Mouse (Mus musculus): ENCODE results near the gene Gm20388. TPM values are rescaled to one million over a fixed set of nuclear protein-coding genes. Genes with fewer than 3 reads are reported as not detected.

Gene Gm20388
- polyA plus RNA-seq, 1 experiment from 2014 or later = not detected

DNA sequence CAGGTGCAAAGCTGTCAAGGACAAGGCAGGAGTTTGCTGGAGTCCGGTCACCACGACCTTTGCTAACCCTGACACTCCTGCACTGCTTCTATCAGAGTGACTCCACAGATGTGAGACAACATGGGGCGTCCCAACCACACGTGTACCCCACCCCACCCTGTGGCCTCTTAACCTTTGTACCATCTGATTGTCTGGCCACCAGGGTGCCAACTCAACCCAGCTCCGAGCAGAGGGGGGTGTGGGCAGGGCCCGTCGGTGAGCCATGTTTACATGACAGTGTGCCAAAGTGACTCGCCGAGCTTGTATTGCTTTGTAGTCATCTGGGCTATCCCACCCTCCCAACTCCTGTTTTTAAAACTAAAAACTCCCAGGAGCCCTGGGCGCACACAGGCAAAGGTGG lies 4434.5 kb downstream of the Gm20388 start:
- Histone ChIP-seq H3K27ac (replicated peaks in 1 of 2; ENCODE audit: control insufficient read depth in 1 of 2, insufficient read depth in 1 of 2, low read depth in 2 of 2, low read length in 2 of 2) (no peak overlapping the region), H3K9me3 (ENCODE audit: control insufficient read depth, low read length) (no peaks in the 10 kb centered on the region), H3K36me3 (ENCODE audit: control insufficient read depth, insufficient read depth, low read length) (peaks cover 58% of the 10 kb centered on the region), H3K4me1 (ENCODE audit: control insufficient read depth in 2 of 2, insufficient read depth in 2 of 2, low read length in 2 of 2) (peaks cover 5 to 7% of the 10 kb centered on the region in 2 experiments), H3K4me2 (ENCODE audit: low read length) (no peak overlapping the region), H3K4me3 (ENCODE audit: control insufficient read depth in 1 of 2, insufficient read depth in 1 of 2, low read depth in 1 of 2, low read length in 2 of 2) (no peak overlapping the region), H3K27me3 (ENCODE audit: control insufficient read depth, insufficient read depth, low read length) (no peaks in the 10 kb centered on the region), H3K9ac (ENCODE audit: low read length) (no peak overlapping the region)
- ATAC-seq (ENCODE audit: insufficient number of reproducible peaks, insufficient read depth, low FRiP score, low read depth) = no peak
- WGBS = 79% methylated on average over 10 of the region's 10 CpGs

DNA sequence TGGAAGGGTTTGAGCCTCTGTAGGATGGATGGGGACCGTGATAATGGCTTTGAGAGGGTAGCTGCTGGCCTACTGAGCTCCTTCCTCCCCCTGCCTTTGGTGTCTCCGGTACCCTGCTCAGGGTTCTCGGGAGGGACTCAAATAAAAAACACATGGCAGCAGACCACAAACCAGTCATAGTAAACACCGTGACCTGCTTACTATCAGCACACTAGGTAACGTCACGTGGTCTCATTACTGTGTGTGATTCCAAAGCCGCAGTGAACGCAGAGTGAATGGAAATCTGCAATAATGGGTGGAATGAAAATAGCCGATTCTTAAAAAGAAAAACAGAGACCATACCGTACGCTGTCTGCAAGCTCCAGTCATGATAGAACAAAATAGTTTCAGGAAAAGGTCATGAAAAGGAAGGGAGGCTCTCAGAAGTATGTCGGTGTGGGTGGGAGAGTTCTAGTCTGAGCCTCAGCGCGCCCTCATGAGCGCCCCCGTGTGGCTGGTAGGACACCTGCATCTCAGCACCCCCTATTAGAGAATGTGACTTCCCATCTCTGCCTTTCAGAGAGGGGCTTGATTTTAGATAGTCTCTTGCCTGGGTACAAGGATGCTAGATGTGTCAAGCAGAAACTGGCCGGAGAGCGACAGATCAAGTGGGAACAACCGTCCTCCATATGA lies 4436.3 kb downstream of the Gm20388 start:
- 34% methylated on average over 19 of the region's 19 CpGs for WGBS
- 0 out of 4 replicates have a peak overlapping the region, but pooled peaks of 1 of the 2 experiments have one; percentile 0 for H3K27ac ChIP-seq (replicated peaks in 1 of 2; ENCODE audit: control insufficient read depth in 1 of 2, insufficient read depth in 1 of 2, low read depth in 2 of 2, low read length in 2 of 2)
- no peak for ATAC-seq (ENCODE audit: insufficient number of reproducible peaks, insufficient read depth, low FRiP score, low read depth)
- 0 out of 2 replicates have a peak overlapping the region, but pooled peaks have one; percentile 9 for H3K4me2 ChIP-seq (ENCODE audit: low read length)
- peaks cover 5 to 7% of the 10 kb centered on the region in 2 experiments for H3K4me1 ChIP-seq (ENCODE audit: control insufficient read depth in 2 of 2, insufficient read depth in 2 of 2, low read length in 2 of 2)
- no peak overlapping the region for H3K9ac ChIP-seq (ENCODE audit: low read length)
- H3K36me3 ChIP-seq (ENCODE audit: control insufficient read depth, insufficient read depth, low read length) = peaks cover 40% of the 10 kb centered on the region
- no peaks in the 10 kb centered on the region; the same call in 1 of the 2 replicates for H3K27me3 ChIP-seq (ENCODE audit: control insufficient read depth, insufficient read depth, low read length)
- H3K4me3 ChIP-seq (ENCODE audit: control insufficient read depth in 1 of 2, insufficient read depth in 1 of 2, low read depth in 1 of 2, low read length in 2 of 2) = no peak overlapping the region
- H3K9me3 ChIP-seq (ENCODE audit: control insufficient read depth, low read length) = no peaks in the 10 kb centered on the region

DNA sequence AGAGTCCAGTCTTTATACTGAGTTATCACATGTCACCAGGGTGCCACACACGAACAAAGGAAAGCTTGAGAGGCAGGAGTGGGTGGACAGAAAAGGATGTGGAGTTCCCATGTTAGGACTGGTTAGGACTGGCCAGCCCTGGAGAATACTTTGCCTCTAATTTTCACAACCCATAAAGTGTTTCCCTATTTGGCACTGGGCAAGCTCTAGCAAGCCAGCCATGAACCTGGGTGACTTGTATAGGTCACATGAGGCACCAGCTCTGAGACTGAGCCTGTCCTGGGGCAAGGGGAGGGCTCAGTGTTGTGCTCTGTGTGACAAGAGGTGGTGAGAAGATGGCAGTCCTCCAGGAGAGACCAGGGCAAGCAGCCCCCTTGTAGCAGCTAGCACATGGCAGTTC lies 4437.4 kb downstream of the Gm20388 start:
- 43% methylated on average over 1 of the region's 1 CpGs for WGBS
- Histone ChIP-seq H3K36me3 (ENCODE audit: control insufficient read depth, insufficient read depth, low read length) (peaks cover 29% of the 10 kb centered on the region), H3K27ac (replicated peaks in 1 of 2; ENCODE audit: control insufficient read depth in 1 of 2, insufficient read depth in 1 of 2, low read depth in 2 of 2, low read length in 2 of 2) (no peak overlapping the region), H3K4me3 (ENCODE audit: control insufficient read depth in 1 of 2, insufficient read depth in 1 of 2, low read depth in 1 of 2, low read length in 2 of 2) (no peak overlapping the region), H3K4me2 (ENCODE audit: low read length) (no peak overlapping the region), H3K9ac (ENCODE audit: low read length) (no peak overlapping the region), H3K27me3 (ENCODE audit: control insufficient read depth, insufficient read depth, low read length) (no peaks in the 10 kb centered on the region; the same call in 1 of the 2 replicates), H3K9me3 (ENCODE audit: control insufficient read depth, low read length) (no peaks in the 10 kb centered on the region), H3K4me1 (ENCODE audit: control insufficient read depth in 2 of 2, insufficient read depth in 2 of 2, low read length in 2 of 2) (peaks cover 5 to 7% of the 10 kb centered on the region in 2 experiments)
- 0 out of 2 replicates have a peak, but pooled peaks have one; percentile 28 for ATAC-seq (ENCODE audit: insufficient number of reproducible peaks, insufficient read depth, low FRiP score, low read depth)

DNA sequence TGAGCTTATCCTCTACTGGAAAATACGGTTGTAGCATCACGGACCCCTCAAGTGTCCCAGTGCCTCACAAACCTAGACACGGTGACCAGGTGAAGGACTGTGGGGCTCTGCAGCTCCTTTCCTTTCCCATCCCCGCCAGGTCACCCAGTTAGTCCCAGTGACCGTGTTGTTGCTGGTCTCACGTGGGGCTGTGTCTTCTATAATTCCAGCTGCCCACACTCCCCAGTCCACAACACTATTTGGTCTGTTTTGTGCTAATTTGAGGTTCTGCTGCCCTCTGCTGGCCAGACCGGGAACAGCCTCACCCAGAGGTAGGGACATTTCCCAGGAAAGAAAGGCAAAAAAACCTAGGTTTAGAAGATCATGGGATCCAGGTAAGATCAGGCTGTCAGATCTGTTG lies 4439.0 kb downstream of the Gm20388 start:
- Histone ChIP-seq H3K9me3 (ENCODE audit: control insufficient read depth, low read length) (no peaks in the 10 kb centered on the region), H3K9ac (ENCODE audit: low read length) (no peak overlapping the region), H3K27me3 (ENCODE audit: control insufficient read depth, insufficient read depth, low read length) (no peaks in the 10 kb centered on the region; the same call in 1 of the 2 replicates), H3K4me1 (ENCODE audit: control insufficient read depth in 2 of 2, insufficient read depth in 2 of 2, low read length in 2 of 2) (peaks cover 5 to 7% of the 10 kb centered on the region in 2 experiments), H3K4me3 (ENCODE audit: control insufficient read depth in 1 of 2, insufficient read depth in 1 of 2, low read depth in 1 of 2, low read length in 2 of 2) (no peak overlapping the region), H3K27ac (replicated peaks in 1 of 2; ENCODE audit: control insufficient read depth in 1 of 2, insufficient read depth in 1 of 2, low read depth in 2 of 2, low read length in 2 of 2) (no peak overlapping the region), H3K36me3 (ENCODE audit: control insufficient read depth, insufficient read depth, low read length) (peaks cover 14% of the 10 kb centered on the region), H3K4me2 (ENCODE audit: low read length) (no peak overlapping the region)
- WGBS = 33% methylated on average over 7 of the region's 7 CpGs
- ATAC-seq (ENCODE audit: insufficient number of reproducible peaks, insufficient read depth, low FRiP score, low read depth) = no peak

DNA sequence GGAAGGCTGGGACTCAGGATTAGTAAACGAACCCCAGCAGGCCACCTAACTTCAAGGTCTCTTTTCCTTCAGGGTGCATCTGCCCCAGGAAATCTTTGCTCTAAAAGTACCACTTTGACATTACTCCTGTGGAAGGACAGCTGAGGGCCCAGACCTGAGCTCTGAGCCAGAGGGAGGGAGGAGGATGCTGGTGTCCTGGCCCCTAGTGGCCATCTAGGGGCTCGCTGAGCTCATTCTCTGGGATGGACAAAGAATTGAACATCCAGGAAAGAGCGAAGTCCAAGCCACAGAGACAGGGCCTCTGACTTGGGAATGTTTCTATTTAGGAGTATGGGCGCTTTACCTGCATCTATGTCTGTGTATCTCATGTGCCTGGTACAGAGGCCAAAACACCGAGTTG lies 4441.0 kb downstream of the Gm20388 start:
- WGBS = 57% methylated on average over 5 of the region's 5 CpGs

DNA sequence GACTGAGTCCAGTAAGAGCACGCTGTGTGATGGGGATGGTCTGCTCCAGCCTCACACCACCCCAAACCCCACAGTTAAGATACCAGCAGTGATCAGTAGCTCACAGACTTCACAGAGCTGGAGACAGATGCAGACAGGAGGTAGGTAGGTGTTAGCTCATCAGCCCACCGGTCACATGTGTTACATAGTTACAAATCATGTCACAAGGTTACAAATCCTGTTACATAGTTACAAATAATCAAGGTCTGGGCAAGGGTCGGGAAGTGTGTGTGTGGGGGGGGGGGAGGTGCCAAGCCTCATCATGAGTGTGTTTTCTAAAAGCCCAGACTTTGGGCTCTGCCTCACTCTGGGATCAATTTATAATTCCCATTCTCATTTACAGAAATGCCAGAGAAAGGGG lies 4450.3 kb downstream of the Gm20388 start:
- Histone ChIP-seq H3K4me2 (ENCODE audit: low read length) (no peak overlapping the region), H3K36me3 (ENCODE audit: control insufficient read depth, insufficient read depth, low read length) (no peaks in the 10 kb centered on the region), H3K4me1 (ENCODE audit: control insufficient read depth in 2 of 2, insufficient read depth in 2 of 2, low read length in 2 of 2) (no peaks in the 10 kb centered on the region), H3K9me3 (ENCODE audit: control insufficient read depth, low read length) (0 out of 2 replicates have a peak, but pooled peaks cover 3% of the 10 kb centered on the region), H3K27ac (replicated peaks in 1 of 2; ENCODE audit: control insufficient read depth in 1 of 2, insufficient read depth in 1 of 2, low read depth in 2 of 2, low read length in 2 of 2) (no peak overlapping the region), H3K27me3 (ENCODE audit: control insufficient read depth, insufficient read depth, low read length) (no peaks in the 10 kb centered on the region), H3K9ac (ENCODE audit: low read length) (no peak overlapping the region), H3K4me3 (ENCODE audit: control insufficient read depth in 1 of 2, insufficient read depth in 1 of 2, low read depth in 1 of 2, low read length in 2 of 2) (no peak overlapping the region)
- 72% methylated on average over 3 of the region's 3 CpGs for WGBS
- no peak for ATAC-seq (ENCODE audit: insufficient number of reproducible peaks, insufficient read depth, low FRiP score, low read depth)

More for the DNA sequence above, 4441.0 kb downstream of the Gm20388 start:
- H3K9ac ChIP-seq (ENCODE audit: low read length) = no peak overlapping the region
- H3K4me3 ChIP-seq (ENCODE audit: control insufficient read depth in 1 of 2, insufficient read depth in 1 of 2, low read depth in 1 of 2, low read length in 2 of 2) = no peak overlapping the region
- H3K9me3 ChIP-seq (ENCODE audit: control insufficient read depth, low read length) = no peaks in the 10 kb centered on the region
- no peak overlapping the region for H3K4me2 ChIP-seq (ENCODE audit: low read length)
- H3K4me1 ChIP-seq (ENCODE audit: control insufficient read depth in 2 of 2, insufficient read depth in 2 of 2, low read length in 2 of 2) = peaks cover 5 to 7% of the 10 kb centered on the region in 2 experiments
- ATAC-seq (ENCODE audit: insufficient number of reproducible peaks, insufficient read depth, low FRiP score, low read depth) = no peak
- H3K36me3 ChIP-seq (ENCODE audit: control insufficient read depth, insufficient read depth, low read length) = no peaks in the 10 kb centered on the region
- H3K27me3 ChIP-seq (ENCODE audit: control insufficient read depth, insufficient read depth, low read length) = no peaks in the 10 kb centered on the region; the same call in 1 of the 2 replicates
- H3K27ac ChIP-seq (replicated peaks in 1 of 2; ENCODE audit: control insufficient read depth in 1 of 2, insufficient read depth in 1 of 2, low read depth in 2 of 2, low read length in 2 of 2) = no peak overlapping the region

DNA sequence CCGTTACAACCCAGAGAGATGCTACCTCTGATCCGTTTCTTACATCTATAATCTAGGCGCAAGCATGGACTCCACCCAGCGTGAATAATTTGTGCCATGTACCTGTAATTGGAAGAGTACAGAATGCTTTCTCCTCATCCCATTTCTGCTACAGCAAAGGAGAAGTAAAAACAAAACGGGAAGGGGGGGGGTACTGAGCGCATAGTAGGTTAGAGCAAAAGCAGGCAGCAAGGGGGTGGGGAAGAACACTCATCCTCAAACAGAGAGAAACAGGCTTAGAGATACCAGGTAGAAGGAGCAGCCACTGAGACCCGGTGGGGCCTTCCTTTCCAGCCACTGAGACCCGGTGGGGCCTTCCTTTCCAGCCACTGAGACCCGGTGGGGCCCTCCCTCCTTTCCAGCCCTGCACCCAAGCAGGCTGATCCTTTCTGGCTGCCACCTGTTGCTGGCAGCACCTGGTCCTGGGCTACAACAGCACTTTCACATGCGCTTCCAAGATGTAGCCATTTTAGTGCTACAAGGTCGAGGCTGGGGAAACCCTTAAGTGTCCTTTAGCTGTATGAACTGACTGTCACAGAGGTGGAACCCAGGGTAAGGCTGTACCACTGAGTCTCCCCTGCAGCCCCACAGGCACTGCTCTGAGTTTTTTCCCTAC lies 4451.3 kb downstream of the Gm20388 start:
- Histone ChIP-seq H3K9ac (ENCODE audit: low read length) (no peak overlapping the region), H3K4me1 (ENCODE audit: control insufficient read depth in 2 of 2, insufficient read depth in 2 of 2, low read length in 2 of 2) (no peaks in the 10 kb centered on the region), H3K9me3 (ENCODE audit: control insufficient read depth, low read length) (0 out of 2 replicates have a peak, but pooled peaks cover 3% of the 10 kb centered on the region), H3K4me3 (ENCODE audit: control insufficient read depth in 1 of 2, insufficient read depth in 1 of 2, low read depth in 1 of 2, low read length in 2 of 2) (no peak overlapping the region), H3K27ac (replicated peaks in 1 of 2; ENCODE audit: control insufficient read depth in 1 of 2, insufficient read depth in 1 of 2, low read depth in 2 of 2, low read length in 2 of 2) (no peak overlapping the region), H3K36me3 (ENCODE audit: control insufficient read depth, insufficient read depth, low read length) (no peaks in the 10 kb centered on the region), H3K27me3 (ENCODE audit: control insufficient read depth, insufficient read depth, low read length) (no peaks in the 10 kb centered on the region), H3K4me2 (ENCODE audit: low read length) (no peak overlapping the region)
- ATAC-seq (ENCODE audit: insufficient number of reproducible peaks, insufficient read depth, low FRiP score, low read depth) = no peak
- WGBS = 86% methylated on average over 11 of the region's 11 CpGs

Measured in heart, embryonic 14.5 days (tissue).